In genomic region chr8:72277244-72277643, GRCm38 (mm10) we compare ENCODE assay signal across 19 mouse cellular contexts. TPM values are rescaled to one million over a fixed set of nuclear protein-coding genes. Genes with fewer than 3 reads are reported as not detected.
DNase-seq lines count a peak whose midpoint lies in the region; ATAC-seq and TF ChIP-seq lines count a peak whose summit lies in the region.
"Had no signal": no experiment of that assay in that cellular context is flagged by ENCODE, and none has a peak within 500 bp of the region (broad histone marks: within the 10 kb centered on the region; RNA-seq: fewer than 3 reads in every experiment).

No protein-coding gene starts in this region.

- no peak for TF ChIP-seq EP300 in stomach, postnatal 0 days (optimal IDR thresholded peaks at IDR 0.05)

- H3K36me3 ChIP-seq in stomach, embryonic 14.5 days (ENCODE audit: control insufficient read depth, insufficient read depth, low read length), result no peaks in the 10 kb centered on the region
- no peaks in the 10 kb centered on the region for H3K36me3 ChIP-seq in stomach, postnatal 0 days (ENCODE audit: control insufficient read depth, insufficient read depth, low read length)
- no peaks in the 10 kb centered on the region for H3K36me3 ChIP-seq in liver, embryonic 16.5 days (ENCODE audit: control insufficient read depth, insufficient read depth)
- H3K36me3 ChIP-seq: forebrain, embryonic 15.5 days; heart, embryonic 15.5 days; hindbrain, embryonic 12.5 days had no signal

- no peak overlapping the region for H3K4me3 ChIP-seq in stomach, embryonic 14.5 days (ENCODE audit: low read depth, low read length)
- no peak overlapping the region for H3K4me3 ChIP-seq in stomach, postnatal 0 days (ENCODE audit: low read depth, low read length)
- H3K4me3 ChIP-seq in liver, embryonic 16.5 days (ENCODE audit: low read depth, low read length), result no peak overlapping the region
- H3K4me3 ChIP-seq: forebrain, embryonic 15.5 days; heart, embryonic 15.5 days; hindbrain, embryonic 12.5 days; myocyte had no signal

- 47% methylated on average over 3 of the region's 3 CpGs for WGBS in stomach, embryonic 14.5 days
- 42% methylated on average over 3 of the region's 3 CpGs for WGBS in stomach, postnatal 0 days
- WGBS in liver, embryonic 16.5 days (ENCODE audit: insufficient replicate concordance), result 16% methylated on average over 3 of the region's 3 CpGs

- no peak overlapping the region for H3K4me2 ChIP-seq in stomach, embryonic 14.5 days (replicated peaks; ENCODE audit: low read depth, low read length)
- H3K4me2 ChIP-seq in stomach, postnatal 0 days (replicated peaks; ENCODE audit: low read depth), result no peak overlapping the region
- H3K4me2 ChIP-seq in liver, embryonic 16.5 days (ENCODE audit: low read depth, low read length), result no peak overlapping the region
- H3K4me2 ChIP-seq: forebrain, embryonic 15.5 days; heart, embryonic 15.5 days; hindbrain, embryonic 12.5 days; midbrain, embryonic 11.5 days had no signal

- H3K4me1 ChIP-seq in stomach, embryonic 14.5 days (ENCODE audit: control insufficient read depth, insufficient read depth, low read length), result no peaks in the 10 kb centered on the region
- H3K4me1 ChIP-seq in stomach, postnatal 0 days (replicated peaks; ENCODE audit: control insufficient read depth, insufficient read depth), result no peaks in the 10 kb centered on the region
- peaks cover 7% of the 10 kb centered on the region; the same call in 1 of the 2 replicates for H3K4me1 ChIP-seq in liver, embryonic 16.5 days (ENCODE audit: control insufficient read depth, low read depth, low read length)
- H3K4me1 ChIP-seq: forebrain, embryonic 15.5 days had no signal

- DNase-seq in stomach, postnatal 0 days (ENCODE audit: low spot score), result no peak
- no peak for DNase-seq in left cerebral cortex, adult 9 months (ENCODE audit: low spot score in 2 of 2)
- no peak for DNase-seq in layer of hippocampus, postnatal 10 days (ENCODE audit: low spot score in 2 of 2)
- no peak for DNase-seq in right cerebral cortex, postnatal 10 days (ENCODE audit: low spot score in 2 of 2)
- DNase-seq: cerebellum, adult 11 months; embryo, embryonic 11 days; kidney, adult 11 months; kidney, postnatal 10 days; lung, postnatal 14 days; right cerebral cortex, postnatal 4 days; thymus, postnatal 36 days had no signal

- no peaks in the 10 kb centered on the region for H3K27me3 ChIP-seq in stomach, embryonic 14.5 days (ENCODE audit: control insufficient read depth, insufficient read depth, low read length)
- H3K27me3 ChIP-seq in stomach, postnatal 0 days (ENCODE audit: control insufficient read depth, insufficient read depth, low read length), result no peaks in the 10 kb centered on the region
- H3K27me3 ChIP-seq in liver, embryonic 16.5 days (ENCODE audit: control insufficient read depth, insufficient read depth, low read depth, low read length), result no peaks in the 10 kb centered on the region
- H3K27me3 ChIP-seq: forebrain, embryonic 15.5 days; heart, embryonic 15.5 days; hindbrain, embryonic 12.5 days had no signal

- H3K9me3 ChIP-seq in stomach, embryonic 14.5 days (ENCODE audit: control insufficient read depth, low read depth, low read length), result no peaks in the 10 kb centered on the region
- H3K9me3 ChIP-seq in stomach, postnatal 0 days (ENCODE audit: control insufficient read depth, low read length), result no peaks in the 10 kb centered on the region
- no peaks in the 10 kb centered on the region for H3K9me3 ChIP-seq in liver, embryonic 16.5 days (replicated peaks; ENCODE audit: control insufficient read depth, low read length)
- H3K9me3 ChIP-seq: forebrain, embryonic 15.5 days; heart, embryonic 15.5 days; hindbrain, embryonic 12.5 days had no signal

- ATAC-seq in stomach, embryonic 14.5 days (ENCODE audit: insufficient number of reproducible peaks, insufficient read depth, low FRiP score, low read depth), result 0 out of 2 replicates have a peak, but pooled peaks have one; percentile 19
- ATAC-seq in stomach, postnatal 0 days (ENCODE audit: low FRiP score, low TSS enrichment), result no peak
- ATAC-seq in common myeloid progenitor, adult 5-6 weeks (replicated peaks; ENCODE audit: low read depth, poor library complexity, severe bottlenecking), result peak; percentile 43
- peak; percentile 59 for ATAC-seq in liver, embryonic 16.5 days (ENCODE audit: low read depth)
- ATAC-seq: forebrain, embryonic 15.5 days had no signal

- no peak for TF ChIP-seq CTCF in stomach, postnatal 0 days (IDR thresholded peaks at IDR 0.05; ENCODE audit: low read depth)

- H3K27ac ChIP-seq in stomach, embryonic 14.5 days (ENCODE audit: low read length), result no peak overlapping the region
- H3K27ac ChIP-seq in stomach, postnatal 0 days (replicated peaks), result no peak overlapping the region
- H3K27ac ChIP-seq in liver, embryonic 16.5 days (ENCODE audit: low read length), result no peak overlapping the region
- H3K27ac ChIP-seq: forebrain, embryonic 15.5 days; heart, embryonic 15.5 days; hindbrain, embryonic 12.5 days had no signal

- H3K9ac ChIP-seq in stomach, embryonic 14.5 days (replicated peaks; ENCODE audit: low read depth, low read length), result no peak overlapping the region
- H3K9ac ChIP-seq in stomach, postnatal 0 days (ENCODE audit: low read length), result no peak overlapping the region
- no peak overlapping the region for H3K9ac ChIP-seq in liver, embryonic 16.5 days (ENCODE audit: low read depth, low read length)
- H3K9ac ChIP-seq: forebrain, embryonic 15.5 days; heart, embryonic 15.5 days; hindbrain, embryonic 12.5 days had no signal

RNA-seq across cellular contexts. Expression of gene Gm10282, which starts 27.8 kb away (rescaled TPM):
- 27.2 and 32.7 TPM in 2 replicates for polyA plus RNA-seq in stomach, embryonic 14.5 days (2014; fragmentation: Nextera tagmentation; extraction: Ambion mirVana)
- 9.6 and 9.9 TPM in 2 replicates for polyA plus RNA-seq in stomach, postnatal 0 days (2015; fragmentation: Nextera tagmentation; extraction: Ambion mirVana)
- 51.2 and 57.6 TPM in 2 replicates for total RNA-seq in common myeloid progenitor, adult 5-6 weeks (2017)
- 5.8 and 6.0 TPM in 2 replicates for polyA plus RNA-seq in liver, embryonic 16.5 days (2015; fragmentation: Nextera tagmentation; extraction: Ambion mirVana)
- 10 to 100 TPM; 10.9 to 15.9 TPM for total RNA-seq in layer of hippocampus, postnatal 10 days (2021)

RNA-seq across cellular contexts. Expression of gene Ap1m1, which starts 37.4 kb away (rescaled TPM):
- polyA plus RNA-seq in stomach, embryonic 14.5 days (2014; fragmentation: Nextera tagmentation; extraction: Ambion mirVana), result 101 and 109 TPM in 2 replicates
- polyA plus RNA-seq in stomach, postnatal 0 days (2015; fragmentation: Nextera tagmentation; extraction: Ambion mirVana), result 38.2 and 42.0 TPM in 2 replicates
- 86.6 and 88.2 TPM in 2 replicates for total RNA-seq in common myeloid progenitor, adult 5-6 weeks (2017)
- 53.6 and 54.3 TPM in 2 replicates for polyA plus RNA-seq in liver, embryonic 16.5 days (2015; fragmentation: Nextera tagmentation; extraction: Ambion mirVana)
- total RNA-seq in layer of hippocampus, postnatal 10 days (2021), result 100 to 1,000 TPM; 108 to 109 TPM

RNA-seq across cellular contexts. Expression of gene Klf2, which starts 41.6 kb away (rescaled TPM):
- polyA plus RNA-seq in stomach, embryonic 14.5 days (2014; fragmentation: Nextera tagmentation; extraction: Ambion mirVana), result 6.4 and 6.6 TPM in 2 replicates
- 9.5 and 11.1 TPM in 2 replicates for polyA plus RNA-seq in stomach, postnatal 0 days (2015; fragmentation: Nextera tagmentation; extraction: Ambion mirVana)
- total RNA-seq in common myeloid progenitor, adult 5-6 weeks (2017), result 7.2 and 7.6 TPM in 2 replicates
- 1.8 and 2.0 TPM in 2 replicates for polyA plus RNA-seq in liver, embryonic 16.5 days (2015; fragmentation: Nextera tagmentation; extraction: Ambion mirVana)
- 10 to 100 TPM; 19.5 to 21.4 TPM for total RNA-seq in layer of hippocampus, postnatal 10 days (2021)

RNA-seq across cellular contexts. Expression of gene Fam32a, which starts 57.7 kb away (rescaled TPM):
- 66.9 and 75.5 TPM in 2 replicates for polyA plus RNA-seq in stomach, embryonic 14.5 days (2014; fragmentation: Nextera tagmentation; extraction: Ambion mirVana)
- polyA plus RNA-seq in stomach, postnatal 0 days (2015; fragmentation: Nextera tagmentation; extraction: Ambion mirVana), result 53.8 and 57.4 TPM in 2 replicates
- 42.5 and 56.2 TPM in 2 replicates for total RNA-seq in common myeloid progenitor, adult 5-6 weeks (2017)
- 32.5 and 32.9 TPM in 2 replicates for polyA plus RNA-seq in liver, embryonic 16.5 days (2015; fragmentation: Nextera tagmentation; extraction: Ambion mirVana)
- 10 to 100 TPM; 62.5 to 65.8 TPM for total RNA-seq in layer of hippocampus, postnatal 10 days (2021)
